In genomic region chr10:57001723-57002110, GRCm38 (mm10) we compare ENCODE assay signal across 9 mouse cellular contexts.
DNase-seq lines count a peak whose midpoint lies in the region; ATAC-seq and TF ChIP-seq lines count a peak whose summit lies in the region.
"Had no signal": no experiment of that assay in that cellular context is flagged by ENCODE, and none has a peak within 500 bp of the region (broad histone marks: within the 10 kb centered on the region; RNA-seq: fewer than 3 reads in every experiment).

No protein-coding gene starts in this region.

- no peak for DNase-seq in layer of hippocampus, adult 2 months (ENCODE audit: low spot score in 2 of 2)
- no peak for DNase-seq in layer of hippocampus, postnatal 25 days (ENCODE audit: extremely low spot score in 1 of 2, low spot score in 1 of 2)
- DNase-seq in hindbrain, embryonic 14.5 days (ENCODE audit: low spot score) = no peak
- DNase-seq in embryo, embryonic 10.5 days (ENCODE audit: low spot score) = no peak

- H3K9ac ChIP-seq in forebrain, embryonic 13.5 days = no peak overlapping the region
- no peak overlapping the region for H3K9ac ChIP-seq in forebrain, embryonic 16.5 days (replicated peaks; ENCODE audit: low read depth, low read length)
- no peak overlapping the region for H3K9ac ChIP-seq in hindbrain, embryonic 14.5 days
- H3K9ac ChIP-seq in neural tube, embryonic 14.5 days (replicated peaks; ENCODE audit: low read depth, low read length) = no peak overlapping the region; the same call in 1 of the 2 replicates

- no peaks in the 10 kb centered on the region for H3K27me3 ChIP-seq in forebrain, embryonic 13.5 days
- H3K27me3 ChIP-seq in forebrain, embryonic 16.5 days (replicated peaks; ENCODE audit: control insufficient read depth, insufficient read depth, low read length) = no peaks in the 10 kb centered on the region
- no peaks in the 10 kb centered on the region for H3K27me3 ChIP-seq in hindbrain, embryonic 14.5 days (ENCODE audit: control insufficient read depth, insufficient read depth, low read length)
- no peaks in the 10 kb centered on the region for H3K27me3 ChIP-seq in neural tube, embryonic 14.5 days (ENCODE audit: control insufficient read depth, insufficient read depth, low read length)

- H3K9me3 ChIP-seq in forebrain, embryonic 13.5 days (replicated peaks) = no peaks in the 10 kb centered on the region
- H3K9me3 ChIP-seq in forebrain, embryonic 16.5 days (ENCODE audit: control insufficient read depth, low read length) = no peaks in the 10 kb centered on the region
- no peaks in the 10 kb centered on the region for H3K9me3 ChIP-seq in hindbrain, embryonic 14.5 days (ENCODE audit: control insufficient read depth, low read length)
- H3K9me3 ChIP-seq in neural tube, embryonic 14.5 days (ENCODE audit: control insufficient read depth, low read length) = no peaks in the 10 kb centered on the region

- peak; percentile 60 for ATAC-seq in forebrain, embryonic 13.5 days
- ATAC-seq in forebrain, embryonic 16.5 days = no peak
- 0 out of 2 replicates have a peak, but pooled peaks have one; percentile 29 for ATAC-seq in hindbrain, embryonic 14.5 days (ENCODE audit: low FRiP score)
- 0 out of 2 replicates have a peak, but pooled peaks have one; percentile 61 for ATAC-seq in neural tube, embryonic 14.5 days (ENCODE audit: low read depth)
- no peak for ATAC-seq in megakaryocyte, adult 5-6 weeks (ENCODE audit: poor library complexity, severe bottlenecking)

- TF ChIP-seq CTCF in layer of hippocampus, adult 2 months (conservative IDR thresholded peaks at IDR 0.05) = no peak

- no peak overlapping the region for H3K4me3 ChIP-seq in forebrain, embryonic 13.5 days
- H3K4me3 ChIP-seq in forebrain, embryonic 16.5 days (replicated peaks; ENCODE audit: low read length) = no peak overlapping the region
- H3K4me3 ChIP-seq in layer of hippocampus, adult 2 months = no peak overlapping the region; the same call in 1 of the 2 replicates
- no peak overlapping the region for H3K4me3 ChIP-seq in hindbrain, embryonic 14.5 days (replicated peaks; ENCODE audit: low read length)
- H3K4me3 ChIP-seq in neural tube, embryonic 14.5 days (ENCODE audit: low read depth, low read length) = no peak overlapping the region

- H3K36me3 ChIP-seq in forebrain, embryonic 13.5 days (ENCODE audit: poor library complexity, severe bottlenecking) = no peaks in the 10 kb centered on the region
- H3K36me3 ChIP-seq in forebrain, embryonic 16.5 days (ENCODE audit: control insufficient read depth, insufficient read depth) = no peaks in the 10 kb centered on the region
- H3K36me3 ChIP-seq in hindbrain, embryonic 14.5 days (replicated peaks; ENCODE audit: control insufficient read depth, insufficient read depth) = no peaks in the 10 kb centered on the region
- H3K36me3 ChIP-seq in neural tube, embryonic 14.5 days (ENCODE audit: control insufficient read depth, insufficient read depth, low read length) = no peaks in the 10 kb centered on the region

- WGBS in forebrain, embryonic 13.5 days = 75% methylated on average over 8 of the region's 8 CpGs
- 74% methylated on average over 8 of the region's 8 CpGs for WGBS in forebrain, embryonic 16.5 days
- 70% methylated on average over 8 of the region's 8 CpGs for WGBS in hindbrain, embryonic 14.5 days
- WGBS in neural tube, embryonic 14.5 days = 64% methylated on average over 8 of the region's 8 CpGs

- peaks cover 5% of the 10 kb centered on the region for H3K4me1 ChIP-seq in forebrain, embryonic 13.5 days
- peaks cover 3% of the 10 kb centered on the region for H3K4me1 ChIP-seq in forebrain, embryonic 16.5 days (replicated peaks; ENCODE audit: control insufficient read depth, insufficient read depth, low read length)
- H3K4me1 ChIP-seq in hindbrain, embryonic 14.5 days (replicated peaks; ENCODE audit: control insufficient read depth, insufficient read depth, low read length) = no peaks in the 10 kb centered on the region
- H3K4me1 ChIP-seq in neural tube, embryonic 14.5 days (ENCODE audit: control insufficient read depth, insufficient read depth, low read length) = no peaks in the 10 kb centered on the region

- no peak overlapping the region for H3K4me2 ChIP-seq in forebrain, embryonic 13.5 days
- H3K4me2 ChIP-seq in forebrain, embryonic 16.5 days (ENCODE audit: low read length) = no peak overlapping the region
- H3K4me2 ChIP-seq in hindbrain, embryonic 14.5 days (replicated peaks) = peak overlapping the region; percentile 38
- H3K4me2 ChIP-seq in neural tube, embryonic 14.5 days (ENCODE audit: low read depth, low read length) = peak overlapping the region; percentile 36

- H3K27ac ChIP-seq in forebrain, embryonic 13.5 days = no peak overlapping the region
- H3K27ac ChIP-seq in forebrain, embryonic 16.5 days (ENCODE audit: low read length) = no peak overlapping the region
- peak overlapping the region; percentile 74; the same call in 1 of the 2 replicates for H3K27ac ChIP-seq in layer of hippocampus, adult 2 months
- no peak overlapping the region for H3K27ac ChIP-seq in hindbrain, embryonic 14.5 days
- no peak overlapping the region for H3K27ac ChIP-seq in neural tube, embryonic 14.5 days (ENCODE audit: low read depth, low read length)
- H3K27ac ChIP-seq: macrophage had no signal

Comparison
In these comparisons a context has a peak if more than half of its experiments do, and no peak if none do; other contexts are left out.
1. ATAC-seq: peak in forebrain, embryonic 13.5 days (single experiment), hindbrain, embryonic 14.5 days (single experiment) and neural tube, embryonic 14.5 days (single experiment); none in forebrain, embryonic 16.5 days (single experiment) and megakaryocyte, adult 5-6 weeks (single experiment).
2. H3K4me2 ChIP-seq: peak in hindbrain, embryonic 14.5 days (single experiment) and neural tube, embryonic 14.5 days (single experiment); none in forebrain, embryonic 13.5 days (single experiment) and forebrain, embryonic 16.5 days (single experiment).